Mouse (Mus musculus): ENCODE measurements at regions not wholly inside any gene's neighbourhood (a gene's known extent, or its start where the extent isn't known, plus 50 kb on each side); places are given as distances from the start of the nearest gene placed in this dataset.

DNA sequence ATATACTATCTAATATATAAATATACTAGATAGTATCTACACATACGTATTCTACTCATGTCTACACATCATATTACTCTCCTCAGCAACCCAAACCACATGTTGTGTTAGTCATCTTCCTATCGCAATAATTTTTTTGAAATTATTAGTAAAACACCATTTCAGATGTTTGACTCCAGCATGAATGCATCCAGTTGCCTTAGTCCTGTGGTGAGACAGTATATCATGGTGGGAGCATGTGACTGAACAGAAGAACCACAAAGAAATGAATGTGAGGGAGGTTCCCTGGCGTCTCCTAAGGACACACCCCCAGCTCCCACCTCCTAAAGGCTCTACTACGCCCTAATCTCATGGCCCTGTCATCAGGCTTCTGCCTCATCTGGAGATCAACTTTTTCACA is 143.5 kb upstream of the Serp2 start:
- 78% methylated on average over 4 of the region's 4 CpGs for WGBS
- ATAC-seq (ENCODE audit: insufficient read depth, low read depth) (no peak), DNase-seq (ENCODE audit: low spot score) (no peak)
- Histone ChIP-seq H3K36me3 (replicated peaks; ENCODE audit: control insufficient read depth, insufficient read depth, low read length) (no peaks in the 10 kb centered on the region), H3K4me2 (ENCODE audit: low read depth, low read length) (no peak overlapping the region), H3K4me3 (ENCODE audit: low read depth, low read length) (no peak overlapping the region), H3K9me3 (replicated peaks; ENCODE audit: control insufficient read depth, low read length) (no peaks in the 10 kb centered on the region), H3K9ac (replicated peaks; ENCODE audit: low read depth, low read length) (no peak overlapping the region), H3K27ac (ENCODE audit: low read depth) (no peak overlapping the region), H3K27me3 (ENCODE audit: control insufficient read depth, insufficient read depth, low read length) (no peaks in the 10 kb centered on the region), H3K4me1 (ENCODE audit: control insufficient read depth, insufficient read depth) (peaks cover 38% of the 10 kb centered on the region)
- no peak for TF ChIP-seq EP300 (IDR thresholded peaks at IDR 0.05; ENCODE audit: low read depth)
- no peak for TF ChIP-seq CTCF (IDR thresholded peaks at IDR 0.05; ENCODE audit: low read depth)

DNA sequence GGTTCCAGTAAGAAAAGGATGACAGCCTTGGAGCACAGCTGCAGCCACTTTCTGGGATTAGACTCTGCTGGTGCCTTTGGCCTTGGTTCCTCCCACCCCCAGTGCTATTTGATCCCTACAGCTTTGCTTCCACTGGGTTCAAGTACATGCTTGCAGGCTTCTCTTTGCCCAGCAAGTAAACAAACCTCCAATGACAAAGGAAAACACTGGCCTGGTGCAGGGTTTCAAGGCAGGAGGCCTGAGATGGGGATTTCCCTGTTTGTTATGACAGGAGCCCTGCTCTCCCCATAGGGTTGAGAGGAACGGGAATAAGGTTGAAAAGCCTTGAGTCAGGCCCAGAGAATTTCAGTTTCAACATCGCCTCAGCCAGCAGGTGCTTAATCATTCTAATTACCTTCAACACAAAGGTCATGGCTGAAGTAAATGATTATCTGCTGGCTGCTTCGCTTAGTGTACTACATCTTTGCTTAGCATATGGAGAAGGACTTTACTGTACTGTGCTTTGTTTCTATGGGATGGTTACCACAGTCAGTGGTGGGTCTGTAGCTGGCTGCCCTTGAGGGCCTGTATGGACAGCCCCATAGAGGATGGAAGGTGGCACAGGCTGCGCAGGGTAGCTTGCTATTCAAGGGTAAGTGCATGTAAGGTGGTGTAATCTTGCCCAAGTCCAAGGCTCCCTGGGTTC is 142.2 kb upstream of the Serp2 start:
- WGBS = 67% methylated on average over 4 of the region's 4 CpGs
- TF ChIP-seq EP300 (IDR thresholded peaks at IDR 0.05; ENCODE audit: low read depth) (no peak), CTCF (IDR thresholded peaks at IDR 0.05; ENCODE audit: low read depth) (no peak)
- no peak for ATAC-seq (ENCODE audit: insufficient read depth, low read depth)
- Histone ChIP-seq H3K27me3 (ENCODE audit: control insufficient read depth, insufficient read depth, low read length) (no peaks in the 10 kb centered on the region), H3K9ac (replicated peaks; ENCODE audit: low read depth, low read length) (no peak overlapping the region), H3K36me3 (replicated peaks; ENCODE audit: control insufficient read depth, insufficient read depth, low read length) (no peaks in the 10 kb centered on the region), H3K9me3 (replicated peaks; ENCODE audit: control insufficient read depth, low read length) (no peaks in the 10 kb centered on the region), H3K27ac (ENCODE audit: low read depth) (no peak overlapping the region), H3K4me3 (ENCODE audit: low read depth, low read length) (no peak overlapping the region), H3K4me2 (ENCODE audit: low read depth, low read length) (no peak overlapping the region), H3K4me1 (ENCODE audit: control insufficient read depth, insufficient read depth) (peaks cover 41% of the 10 kb centered on the region)
- DNase-seq (ENCODE audit: low spot score) = no peak

DNA sequence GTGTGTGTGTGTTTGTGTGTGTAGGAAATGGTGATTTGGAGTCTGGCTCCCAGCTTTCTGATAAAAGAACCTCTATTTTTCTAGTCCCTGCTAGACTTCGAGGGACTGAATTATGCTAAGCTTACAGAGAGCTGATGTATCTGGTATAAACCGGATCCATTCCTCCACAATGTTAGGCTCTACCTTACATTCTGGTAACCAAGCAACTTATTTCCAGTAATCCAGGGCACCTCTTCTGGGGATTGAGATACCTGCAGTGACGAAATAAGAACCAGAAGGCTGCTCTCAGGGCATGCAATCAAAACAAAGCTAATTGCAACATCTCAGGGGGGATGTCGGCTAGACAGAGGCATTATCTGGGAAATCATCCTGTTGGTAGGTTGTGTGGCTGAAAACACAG is 140.0 kb upstream of the Serp2 start:
- TF ChIP-seq EP300 (IDR thresholded peaks at IDR 0.05; ENCODE audit: low read depth) (no peak), CTCF (IDR thresholded peaks at IDR 0.05; ENCODE audit: low read depth) (no peak)
- H3K27ac ChIP-seq (ENCODE audit: low read depth) = no peak overlapping the region
- H3K4me3 ChIP-seq (ENCODE audit: low read depth, low read length) = no peak overlapping the region
- H3K27me3 ChIP-seq (ENCODE audit: control insufficient read depth, insufficient read depth, low read length) = no peaks in the 10 kb centered on the region
- H3K9ac ChIP-seq (replicated peaks; ENCODE audit: low read depth, low read length) = no peak overlapping the region
- H3K4me1 ChIP-seq (ENCODE audit: control insufficient read depth, insufficient read depth) = peaks cover 25% of the 10 kb centered on the region
- no peaks in the 10 kb centered on the region for H3K9me3 ChIP-seq (replicated peaks; ENCODE audit: control insufficient read depth, low read length)
- H3K36me3 ChIP-seq (replicated peaks; ENCODE audit: control insufficient read depth, insufficient read depth, low read length) = no peaks in the 10 kb centered on the region
- no peak for ATAC-seq (ENCODE audit: insufficient read depth, low read depth)
- H3K4me2 ChIP-seq (ENCODE audit: low read depth, low read length) = no peak overlapping the region
- 69% methylated on average over 4 of the region's 4 CpGs for WGBS
- no peak for DNase-seq (ENCODE audit: low spot score)

DNA sequence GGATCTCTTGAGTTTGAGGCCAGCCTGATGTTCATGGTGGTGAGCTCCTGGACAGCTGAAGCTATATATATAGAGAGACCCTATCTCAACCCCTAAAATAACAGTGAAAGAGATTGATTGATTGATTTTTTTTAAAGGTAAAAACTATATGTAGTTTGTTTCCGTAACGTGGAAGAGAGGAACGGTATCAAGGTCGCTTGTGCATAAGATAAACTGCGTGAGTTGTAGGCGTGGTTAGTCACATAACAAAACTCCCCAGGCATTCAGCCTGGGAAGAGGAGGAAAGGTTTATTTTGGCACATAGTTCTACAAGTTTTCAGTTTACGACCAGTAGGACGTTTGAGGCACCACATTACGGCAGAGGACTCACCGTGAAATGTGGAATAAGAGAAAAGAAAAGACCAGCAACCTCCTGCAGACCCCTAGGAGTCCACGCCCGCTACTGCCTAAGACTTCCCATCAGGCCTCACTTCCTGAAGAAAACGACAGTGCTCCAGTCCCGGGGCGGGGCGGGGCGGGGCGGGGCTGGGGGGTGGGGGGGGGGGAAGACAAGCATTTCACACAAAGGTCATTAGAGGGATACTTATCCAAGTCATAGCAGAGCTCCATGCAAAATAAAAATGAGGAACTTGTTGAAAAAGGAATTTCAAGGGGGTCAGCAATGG is 139.1 kb upstream of the Serp2 start:
- H3K27ac ChIP-seq (ENCODE audit: low read depth) = no peak overlapping the region
- no peak overlapping the region for H3K9ac ChIP-seq (replicated peaks; ENCODE audit: low read depth, low read length)
- no peaks in the 10 kb centered on the region for H3K36me3 ChIP-seq (replicated peaks; ENCODE audit: control insufficient read depth, insufficient read depth, low read length)
- WGBS = 42% methylated on average over 18 of the region's 18 CpGs
- TF ChIP-seq CTCF (IDR thresholded peaks at IDR 0.05; ENCODE audit: low read depth) = no peak
- TF ChIP-seq EP300 (IDR thresholded peaks at IDR 0.05; ENCODE audit: low read depth) = no peak
- no peaks in the 10 kb centered on the region for H3K9me3 ChIP-seq (replicated peaks; ENCODE audit: control insufficient read depth, low read length)
- ATAC-seq (ENCODE audit: insufficient read depth, low read depth) (no peak), DNase-seq (ENCODE audit: low spot score) (no peak)
- H3K4me2 ChIP-seq (ENCODE audit: low read depth, low read length) = no peak overlapping the region
- no peak overlapping the region for H3K4me3 ChIP-seq (ENCODE audit: low read depth, low read length)
- H3K4me1 ChIP-seq (ENCODE audit: control insufficient read depth, insufficient read depth) = peaks cover 17% of the 10 kb centered on the region
- no peaks in the 10 kb centered on the region for H3K27me3 ChIP-seq (ENCODE audit: control insufficient read depth, insufficient read depth, low read length)

DNA sequence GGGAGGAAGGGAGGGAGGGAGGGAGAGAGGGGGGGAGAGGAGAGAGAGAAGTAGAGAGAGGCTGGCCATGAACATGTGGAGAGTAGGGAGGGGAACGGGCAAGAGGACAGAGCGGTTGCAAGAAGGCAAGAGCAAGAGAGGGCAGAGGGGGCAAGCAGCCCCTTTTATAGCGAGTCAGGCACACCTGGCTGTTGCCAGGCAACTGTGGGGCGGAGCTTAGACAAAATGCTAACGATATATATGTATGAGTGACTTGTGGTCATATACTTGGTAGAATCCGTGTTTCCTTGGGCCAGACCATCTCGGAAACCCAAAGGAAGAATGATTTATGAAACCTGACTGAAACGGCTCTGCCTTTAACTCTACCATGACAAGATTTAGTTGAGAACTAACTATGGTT is 138.2 kb upstream of the Serp2 start:
- ATAC-seq (ENCODE audit: insufficient read depth, low read depth) = no peak
- no peak overlapping the region for H3K9ac ChIP-seq (replicated peaks; ENCODE audit: low read depth, low read length)
- DNase-seq (ENCODE audit: low spot score) = no peak
- TF ChIP-seq CTCF (IDR thresholded peaks at IDR 0.05; ENCODE audit: low read depth) (no peak), EP300 (IDR thresholded peaks at IDR 0.05; ENCODE audit: low read depth) (no peak)
- H3K9me3 ChIP-seq (replicated peaks; ENCODE audit: control insufficient read depth, low read length) = no peaks in the 10 kb centered on the region
- H3K4me1 ChIP-seq (ENCODE audit: control insufficient read depth, insufficient read depth) = peaks cover 10% of the 10 kb centered on the region; the same call in 1 of the 2 replicates
- no peak overlapping the region for H3K27ac ChIP-seq (ENCODE audit: low read depth)
- no peak overlapping the region for H3K4me2 ChIP-seq (ENCODE audit: low read depth, low read length)
- no peak overlapping the region for H3K4me3 ChIP-seq (ENCODE audit: low read depth, low read length)
- 88% methylated on average over 8 of the region's 8 CpGs for WGBS
- H3K27me3 ChIP-seq (ENCODE audit: control insufficient read depth, insufficient read depth, low read length) = no peaks in the 10 kb centered on the region
- H3K36me3 ChIP-seq (replicated peaks; ENCODE audit: control insufficient read depth, insufficient read depth, low read length) = no peaks in the 10 kb centered on the region
